ENCODE assay signal across 8 mouse cellular contexts in genomic region chr9:115710039-115710739, GRCm38 (mm10).
A peak's percentile ranks its signal among the peaks of the same experiment; 100 is the strongest.
DNase-seq lines count a peak whose midpoint lies in the region; ATAC-seq and TF ChIP-seq lines count a peak whose summit lies in the region.

No protein-coding gene starts in this region.

- H3K9me3 ChIP-seq in CH12.LX (replicated peaks; ENCODE audit: low read length): no peaks in the 10 kb centered on the region
- H3K9me3 ChIP-seq in stomach, postnatal 0 days (ENCODE audit: control insufficient read depth, low read length): no peaks in the 10 kb centered on the region
- H3K9me3 ChIP-seq in forebrain, embryonic 10.5 days: no peaks in the 10 kb centered on the region

- WGBS in kidney, adult 2 months: 70% methylated on average over 14 of the region's 14 CpGs
- 69% methylated on average over 14 of the region's 14 CpGs for WGBS in lung, adult 2 months
- 86% methylated on average over 14 of the region's 14 CpGs for WGBS in stomach, postnatal 0 days
- WGBS in forebrain, embryonic 10.5 days: 85% methylated on average over 14 of the region's 14 CpGs

- H3K4me2 ChIP-seq in CH12.LX (ENCODE audit: insufficient read depth, low read depth, poor library complexity, severe bottlenecking): peak overlapping the region; percentile 19
- no peak overlapping the region for H3K4me2 ChIP-seq in stomach, postnatal 0 days (replicated peaks; ENCODE audit: low read depth)

- no peak for TF ChIP-seq POLR2A in kidney, adult 2 months (IDR thresholded peaks at IDR 0.05; ENCODE audit: low read depth, low read length)
- no peak for TF ChIP-seq POLR2A in CH12.LX (IDR thresholded peaks at IDR 0.05; ENCODE audit: low read depth, low read length)
- no peak for TF ChIP-seq POLR2A in cortical plate, adult 2 months (IDR thresholded peaks at IDR 0.05; ENCODE audit: extremely low read depth, insufficient read depth, low read length)
- TF ChIP-seq POLR2A in lung, adult 2 months (IDR thresholded peaks at IDR 0.05; ENCODE audit: borderline replicate concordance, extremely low read depth, low read depth, low read length): no peak

- peak; percentile 26; the same call in 1 of the 2 replicates for TF ChIP-seq CTCF in kidney, adult 2 months (conservative IDR thresholded peaks at IDR 0.05; ENCODE audit: insufficient read depth, insufficient read length, low read depth, low read length)
- peak; percentile 65 to 92 for TF ChIP-seq CTCF in CH12.LX (conservative IDR thresholded peaks at IDR 0.05 in 1 of 2, IDR thresholded peaks at IDR 0.05 in 1 of 2; ENCODE audit: low read depth in 2 of 2, low read length in 2 of 2)
- TF ChIP-seq CTCF in cortical plate, adult 2 months (IDR thresholded peaks at IDR 0.05; ENCODE audit: extremely low read depth, insufficient read depth, low read length): peak; percentile 41; the same call in 1 of the 2 replicates
- TF ChIP-seq CTCF in lung, adult 2 months (IDR thresholded peaks at IDR 0.05; ENCODE audit: insufficient read depth, low read length): 0 out of 2 replicates have a peak, but pooled peaks have one; percentile 15
- peak; percentile 81 for TF ChIP-seq CTCF in stomach, postnatal 0 days (IDR thresholded peaks at IDR 0.05; ENCODE audit: low read depth)

- no peaks in the 10 kb centered on the region for H3K79me2 ChIP-seq in CH12.LX (replicated peaks; ENCODE audit: control insufficient read depth, extremely low read depth, insufficient read depth, poor library complexity, severe bottlenecking)

- ATAC-seq in stomach, postnatal 0 days (ENCODE audit: low FRiP score, low TSS enrichment): no peak

- no peak overlapping the region for H3K4me3 ChIP-seq in kidney, adult 2 months (ENCODE audit: insufficient read depth, low read depth, low read length)
- no peak overlapping the region for H3K4me3 ChIP-seq in CH12.LX (replicated peaks in 1 of 3; ENCODE audit: low read depth in 2 of 3, low read length in 2 of 3, poor library complexity in 1 of 3)
- H3K4me3 ChIP-seq in cortical plate, adult 2 months (ENCODE audit: insufficient read depth, low read length): no peak overlapping the region
- H3K4me3 ChIP-seq in lung, adult 2 months (replicated peaks; ENCODE audit: extremely low read depth, low read depth, low read length): no peak overlapping the region
- H3K4me3 ChIP-seq in stomach, postnatal 0 days (ENCODE audit: low read depth, low read length): no peak overlapping the region
- H3K4me3 ChIP-seq in forebrain, embryonic 10.5 days: no peak overlapping the region

- H3K27ac ChIP-seq in kidney, adult 2 months (ENCODE audit: insufficient read depth, low read depth, low read length): no peak overlapping the region
- H3K27ac ChIP-seq in CH12.LX (ENCODE audit: insufficient read depth, low read depth): no peak overlapping the region
- no peak overlapping the region for H3K27ac ChIP-seq in cortical plate, adult 2 months (ENCODE audit: insufficient read depth, low read length)
- H3K27ac ChIP-seq in stomach, postnatal 0 days (replicated peaks): no peak overlapping the region
- no peak overlapping the region for H3K27ac ChIP-seq in forebrain, embryonic 10.5 days

- in situ Hi-C loops in CH12.LX (cut with MboI; ENCODE audit: low pct_ligation_motif_present, low pct_unique_long_range_greater_than_20kb, low sequenced_read_pairs): loop anchor here (25.0 kb wide), 2 partner anchors 327 to 548 kb away; no protein-coding TSS in a partner anchor

- no peaks in the 10 kb centered on the region for H3K36me3 ChIP-seq in kidney, adult 2 months (ENCODE audit: control insufficient read depth, insufficient read depth, low read length)
- no peaks in the 10 kb centered on the region for H3K36me3 ChIP-seq in CH12.LX (replicated peaks in 1 of 2; ENCODE audit: control insufficient read depth in 1 of 2, insufficient read depth in 1 of 2, low read length in 1 of 2)
- H3K36me3 ChIP-seq in stomach, postnatal 0 days (ENCODE audit: control insufficient read depth, insufficient read depth, low read length): no peaks in the 10 kb centered on the region
- no peaks in the 10 kb centered on the region for H3K36me3 ChIP-seq in forebrain, embryonic 10.5 days (replicated peaks)

- no peak for TF ChIP-seq EP300 in CH12.LX (IDR thresholded peaks at IDR 0.05; ENCODE audit: low read length)
- TF ChIP-seq EP300 in stomach, postnatal 0 days (optimal IDR thresholded peaks at IDR 0.05): no peak

- dilution Hi-C loops in CH12.LX (cut with MboI; ENCODE audit: extremely low pct_ligation_motif_present, extremely low pct_unique_long_range_greater_than_20kb, low sequenced_read_pairs): no loop called here

- no peaks in the 10 kb centered on the region for H3K27me3 ChIP-seq in kidney, adult 2 months (replicated peaks; ENCODE audit: control insufficient read depth, insufficient read depth, low read length)
- no peaks in the 10 kb centered on the region for H3K27me3 ChIP-seq in CH12.LX (replicated peaks)
- H3K27me3 ChIP-seq in stomach, postnatal 0 days (ENCODE audit: control insufficient read depth, insufficient read depth, low read length): no peaks in the 10 kb centered on the region
- H3K27me3 ChIP-seq in forebrain, embryonic 10.5 days (ENCODE audit: poor library complexity, severe bottlenecking): no peaks in the 10 kb centered on the region

- H3K9ac ChIP-seq in CH12.LX (ENCODE audit: insufficient read depth, low read depth): peak overlapping the region; percentile 51; the same call in 1 of the 2 replicates
- H3K9ac ChIP-seq in stomach, postnatal 0 days (ENCODE audit: low read length): no peak overlapping the region

- H3K4me1 ChIP-seq in kidney, adult 2 months (ENCODE audit: control insufficient read depth, insufficient read depth, low read length): no peaks in the 10 kb centered on the region
- H3K4me1 ChIP-seq in CH12.LX (ENCODE audit: control insufficient read depth in 1 of 2, insufficient read depth in 2 of 2): peaks cover 0 to 9% of the 10 kb centered on the region in 2 experiments; a peak in 1 of 4 replicates
- H3K4me1 ChIP-seq in cortical plate, adult 2 months (ENCODE audit: control insufficient read depth, insufficient read depth, low read length): no peaks in the 10 kb centered on the region; the same call in 1 of the 2 replicates
- H3K4me1 ChIP-seq in lung, adult 2 months (ENCODE audit: control insufficient read depth, insufficient read depth, low read length): 0 out of 2 replicates have a peak, but pooled peaks cover 2% of the 10 kb centered on the region
- no peaks in the 10 kb centered on the region for H3K4me1 ChIP-seq in stomach, postnatal 0 days (replicated peaks; ENCODE audit: control insufficient read depth, insufficient read depth)
- peaks cover 11% of the 10 kb centered on the region for H3K4me1 ChIP-seq in forebrain, embryonic 10.5 days

- peak; percentile 43 for DNase-seq in kidney, adult 2 months
- DNase-seq in kidney, adult 11 months: no peak
- DNase-seq in 3T3-L1 (ENCODE audit: low read depth, low spot score) (peak; percentile 35), CH12.LX (ENCODE audit: extremely low read depth) (peak; percentile 65)
- DNase-seq in lung, adult 2 months: peak; percentile 21
- DNase-seq in stomach, postnatal 0 days (ENCODE audit: low spot score): peak; percentile 43
- no peak for DNase-seq in forebrain, embryonic 10.5 days (ENCODE audit: extremely low spot score, low spot score)

- TF ChIP-seq RAD21 in CH12.LX (IDR thresholded peaks at IDR 0.05; ENCODE audit: low read depth, low read length): peak; percentile 94

TF ChIP-seq in CH12.LX, 34 proteins besides CTCF, POLR2A, EP300 and RAD21:
- no peak for TF ChIP-seq TCF12 (IDR thresholded peaks at IDR 0.05; ENCODE audit: low read depth, low read length)
- no peak for TF ChIP-seq UBTF (IDR thresholded peaks at IDR 0.05; ENCODE audit: low read depth, low read length)
- TF ChIP-seq CHD1 (IDR thresholded peaks at IDR 0.05; ENCODE audit: low read depth, low read length): no peak
- TF ChIP-seq CHD2 (IDR thresholded peaks at IDR 0.05; ENCODE audit: low read length): no peak
- no peak for TF ChIP-seq ELF1 (IDR thresholded peaks at IDR 0.05; ENCODE audit: low read depth, low read length)
- TF ChIP-seq BHLHE40 (IDR thresholded peaks at IDR 0.05; ENCODE audit: low read depth, low read length): peak; percentile 52; the same call in 1 of the 2 replicates
- TF ChIP-seq USF2 (conservative IDR thresholded peaks at IDR 0.05; ENCODE audit: low read depth, low read length): 0 out of 2 replicates have a peak, but pooled peaks have one; percentile 13
- TF ChIP-seq JUND (conservative IDR thresholded peaks at IDR 0.05; ENCODE audit: low read depth, low read length): no peak
- peak; percentile 83 for TF ChIP-seq SMC3 (IDR thresholded peaks at IDR 0.05; ENCODE audit: low read depth, low read length)
- no peak for TF ChIP-seq MYC (IDR thresholded peaks at IDR 0.05; ENCODE audit: low read depth, low read length)
- no peak for TF ChIP-seq GABPA (IDR thresholded peaks at IDR 0.05; ENCODE audit: insufficient replicate concordance, low read depth, low read length)
- TF ChIP-seq ZNF384 (IDR thresholded peaks at IDR 0.05; ENCODE audit: low read depth, low read length): peak; percentile 98
- TF ChIP-seq NELFE (IDR thresholded peaks at IDR 0.05; ENCODE audit: low read depth, low read length): no peak
- TF ChIP-seq ZC3H11A (IDR thresholded peaks at IDR 0.05; ENCODE audit: low read depth, low read length): no peak
- no peak for TF ChIP-seq ZMIZ1 (IDR thresholded peaks at IDR 0.05; ENCODE audit: low read depth, low read length)
- no peak for TF ChIP-seq MEF2A (IDR thresholded peaks at IDR 0.05; ENCODE audit: borderline replicate concordance, low read depth, low read length)
- no peak for TF ChIP-seq MAFK (IDR thresholded peaks at IDR 0.05; ENCODE audit: insufficient replicate concordance, low read length)
- no peak for TF ChIP-seq KAT2A (IDR thresholded peaks at IDR 0.05; ENCODE audit: insufficient replicate concordance, low read length)
- TF ChIP-seq SIN3A (IDR thresholded peaks at IDR 0.05; ENCODE audit: low read length): no peak
- TF ChIP-seq NRF1 (IDR thresholded peaks at IDR 0.05; ENCODE audit: low read depth, low read length): no peak
- TF ChIP-seq PAX5 (IDR thresholded peaks at IDR 0.05; ENCODE audit: low read length): no peak
- no peak for TF ChIP-seq TBP (conservative IDR thresholded peaks at IDR 0.05; ENCODE audit: low read depth, low read length)
- no peak for TF ChIP-seq E2F4 (IDR thresholded peaks at IDR 0.05; ENCODE audit: insufficient replicate concordance, low read depth, low read length)

Comparison
In these comparisons a context has a peak if more than half of its experiments do, and no peak if none do; other contexts are left out.
1. DNase-seq: peak in kidney, adult 2 months (single experiment), 3T3-L1 (single experiment), CH12.LX (single experiment), lung, adult 2 months (single experiment) and stomach, postnatal 0 days (single experiment); none in kidney, adult 11 months (single experiment) and forebrain, embryonic 10.5 days (single experiment).
2. CTCF ChIP-seq: peak in every context shown above with its lines; median percentile 81 in stomach, postnatal 0 days; 78 in CH12.LX; 41 in cortical plate, adult 2 months; 26 in kidney, adult 2 months; 15 in lung, adult 2 months.